Mouse (Mus musculus): ENCODE measurements around the gene Exoc2. TPM values are rescaled to one million over a fixed set of nuclear protein-coding genes. Genes with fewer than 3 reads are reported as not detected.

Gene Exoc2
- total and polyA plus RNA-seq, 3 experiments = 22.1 to 26.0 TPM; not detected in 1

DNA sequence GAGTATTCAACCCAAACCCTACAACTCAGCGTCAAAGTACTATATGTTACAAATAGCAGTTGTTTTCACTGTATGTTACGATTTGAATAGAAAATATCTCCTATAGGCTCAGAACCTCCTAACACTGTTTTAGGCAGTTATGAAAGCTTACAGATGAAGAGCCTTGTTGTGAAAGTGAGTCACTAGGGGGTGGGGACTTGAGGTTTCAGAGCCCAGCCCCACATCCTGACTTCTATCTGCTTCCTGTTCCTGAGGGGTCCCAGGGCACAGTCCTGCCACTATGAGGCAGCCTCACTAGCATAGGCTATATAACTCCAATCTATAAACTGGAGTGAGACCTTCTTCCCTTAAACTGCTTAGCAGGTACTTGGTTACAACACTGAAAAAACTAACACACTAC, 1.8 kb downstream of the Exoc2 start:
- Histone ChIP-seq H3K79me2 (ENCODE audit: control insufficient read depth, insufficient read depth, low read length, poor library complexity) (peaks cover 29% of the 10 kb centered on the region), H3K4me3 (ENCODE audit: control insufficient read depth in 1 of 2, insufficient read depth in 1 of 2, low read depth in 2 of 2, low read length in 2 of 2) (peak overlapping the region; percentile 32 to 87; a peak in 3 of 4 replicates), H3K36me3 (ENCODE audit: control insufficient read depth in 1 of 2, insufficient read depth in 2 of 2, low read length in 2 of 2) (peaks cover 0 to 25% of the 10 kb centered on the region in 2 experiments; a peak in 2 of 4 replicates), H3K4me1 (ENCODE audit: control insufficient read depth in 1 of 2, insufficient read depth in 2 of 2, low read length in 2 of 2) (peaks cover 10 to 19% of the 10 kb centered on the region in 2 experiments), H3K9me3 (replicated peaks; ENCODE audit: insufficient read depth, low read length) (no peaks in the 10 kb centered on the region), H3K9ac (ENCODE audit: control insufficient read depth, low read depth, low read length, poor library complexity, severe bottlenecking) (peak overlapping the region; percentile 47), H3K27ac (ENCODE audit: control insufficient read depth, low read depth, low read length) (peak overlapping the region; percentile 82), H3K27me3 (ENCODE audit: control insufficient read depth in 1 of 2, insufficient read depth in 2 of 2, low read length in 2 of 2) (no peaks in the 10 kb centered on the region)
- peak; percentile 92 for DNase-seq (ENCODE audit: low read depth, low spot score)
- TF ChIP-seq USF1 (IDR thresholded peaks at IDR 0.05; ENCODE audit: low read depth, low read length) = no peak
- TF ChIP-seq MXI1 (IDR thresholded peaks at IDR 0.05; ENCODE audit: low read depth, low read length) = peak; percentile 63; the same call in 1 of the 2 replicates
- peak; percentile 60 for TF ChIP-seq ETS1 (IDR thresholded peaks at IDR 0.05; ENCODE audit: low read depth, low read length)
- TF ChIP-seq UBTF (IDR thresholded peaks at IDR 0.05; ENCODE audit: borderline replicate concordance, insufficient read depth, low read depth, low read length) = no peak
- peak; percentile 63 for TF ChIP-seq ELF1 (IDR thresholded peaks at IDR 0.05; ENCODE audit: low read depth, low read length)
- TF ChIP-seq SIN3A (IDR thresholded peaks at IDR 0.05; ENCODE audit: low read length) = peak; percentile 53; the same call in 1 of the 2 replicates
- TF ChIP-seq HCFC1 (IDR thresholded peaks at IDR 0.05; ENCODE audit: low read depth, low read length) = 0 out of 2 replicates have a peak, but pooled peaks have one; percentile 37
- TF ChIP-seq MYC (IDR thresholded peaks at IDR 0.05; ENCODE audit: low read depth, low read length) = no peak
- no peak for TF ChIP-seq ZMIZ1 (IDR thresholded peaks at IDR 0.05; ENCODE audit: low read depth, low read length)
- TF ChIP-seq ZNF384 (IDR thresholded peaks at IDR 0.05; ENCODE audit: low read depth, low read length) = no peak
- no peak for TF ChIP-seq GABPA (IDR thresholded peaks at IDR 0.05; ENCODE audit: low read depth, low read length)
- TF ChIP-seq TBP (IDR thresholded peaks at IDR 0.05; ENCODE audit: low read depth, low read length) = peak; percentile 71; the same call in 1 of the 2 replicates
- TF ChIP-seq MEF2A (IDR thresholded peaks at IDR 0.05; ENCODE audit: extremely low read depth, insufficient replicate concordance, low read depth, low read length, poor library complexity, severe bottlenecking) = no peak
- peak; percentile 38 to 47; a peak in 2 of 4 replicates for TF ChIP-seq EP300 (IDR thresholded peaks at IDR 0.05; ENCODE audit: low read depth in 1 of 2, low read length in 2 of 2)
- peak in 1 of 2 experiments; percentile 49; a peak in 2 of 4 replicates for TF ChIP-seq POLR2A (IDR thresholded peaks at IDR 0.05; ENCODE audit: control insufficient read depth in 1 of 2, insufficient read depth in 1 of 2, low read depth in 1 of 2, low read length in 2 of 2, poor library complexity in 1 of 2)
- TF ChIP-seq CTCF (IDR thresholded peaks at IDR 0.05 in 2 of 3, conservative IDR thresholded peaks at IDR 0.05 in 1 of 3; ENCODE audit: control insufficient read depth in 1 of 3, insufficient read depth in 1 of 3, low read depth in 2 of 3, low read length in 3 of 3, poor library complexity in 1 of 3, severe bottlenecking in 1 of 3) = peak in 2 of 3 experiments; percentile 17 to 28; a peak in 3 of 6 replicates
- no peak for TF ChIP-seq TCF12 (IDR thresholded peaks at IDR 0.05; ENCODE audit: low read depth, low read length)
- no peak for TF ChIP-seq NRF1 (IDR thresholded peaks at IDR 0.05; ENCODE audit: insufficient read depth, low read depth, low read length, poor library complexity, severe bottlenecking)
- no peak for TF ChIP-seq RAD21 (IDR thresholded peaks at IDR 0.05; ENCODE audit: low read depth, low read length)
- TF ChIP-seq MAFK (IDR thresholded peaks at IDR 0.05; ENCODE audit: borderline replicate concordance, low read depth, low read length) = no peak
